Mouse (Mus musculus) heart, embryonic 14.5 days (tissue): ENCODE measurements around the gene Pigt. TPM values are rescaled to one million over a fixed set of nuclear protein-coding genes. Genes with fewer than 3 reads are reported as not detected.

ENCODE experiments used
- ATAC-seq: fragments of 200-750 bp; cut with Nextera tagmentation; 2 replicates; pipeline ENCODE4 v1.8.0; 2017; ENCODE audit warnings: low read depth, moderate TSS enrichment; ENCODE audit not compliant: insufficient number of reproducible peaks, insufficient read depth, low FRiP score
- H3K27ac ChIP-seq, 2 experiments: fragments of 200-500 bp in 1 of 2; fragments of 300-500 bp in 1 of 2; sonication (generic) in 1 of 2; replicated peaks in 1 of 2; 2 replicates each; pipeline ENCODE4 v1.5.1; 2012 to 2014; ENCODE audit warnings: low read depth in 2 of 2, low read length in 2 of 2, control low read depth in 1 of 2, mild to moderate bottlenecking in 1 of 2, mixed read lengths in 1 of 2; ENCODE audit not compliant: control insufficient read depth in 1 of 2, insufficient read depth in 1 of 2
- H3K27me3 ChIP-seq: fragments of 300-500 bp; sonication (generic); 2 replicates; pipeline ENCODE4 v1.6.1; 2014; ENCODE audit warnings: mild to moderate bottlenecking, low read length, control low read depth; ENCODE audit not compliant: control insufficient read depth, insufficient read depth
- H3K36me3 ChIP-seq: fragments of 300-500 bp; sonication (generic); 2 replicates; pipeline ENCODE4 v1.6.1; 2014; ENCODE audit warnings: mild to moderate bottlenecking, control low read depth, low read length, mixed read lengths; ENCODE audit not compliant: control insufficient read depth, insufficient read depth
- H3K4me1 ChIP-seq, 2 experiments: fragments of 200-500 bp in 1 of 2; fragments of 300-500 bp in 1 of 2; sonication (generic) in 1 of 2; 2 replicates each; pipeline ENCODE4 v1.6.1; 2012 to 2014; ENCODE audit warnings: low read length in 2 of 2, control low read depth in 1 of 2, mixed read lengths in 1 of 2; ENCODE audit not compliant: control insufficient read depth in 2 of 2, insufficient read depth in 2 of 2
- H3K4me2 ChIP-seq: fragments of 300-500 bp; sonication (generic); 2 replicates; pipeline ENCODE4 v1.6.1; 2014; ENCODE audit warnings: mild to moderate bottlenecking, low read length
- H3K4me3 ChIP-seq, 2 experiments: fragments of 200-500 bp in 1 of 2; fragments of 300-500 bp in 1 of 2; sonication (generic) in 1 of 2; 2 replicates each; pipeline ENCODE4 v1.5.1; 2012 to 2014; ENCODE audit warnings: low read length in 2 of 2, mild to moderate bottlenecking in 2 of 2, control low read depth in 1 of 2, low read depth in 1 of 2, moderate library complexity in 1 of 2; ENCODE audit not compliant: control insufficient read depth in 1 of 2, insufficient read depth in 1 of 2
- H3K9ac ChIP-seq: fragments of 300-500 bp; sonication (generic); 2 replicates; pipeline ENCODE4 v1.6.1; 2014; ENCODE audit warnings: mild to moderate bottlenecking, low read length
- H3K9me3 ChIP-seq: fragments of 300-500 bp; sonication (generic); 2 replicates; pipeline ENCODE4 v1.6.1; 2016; ENCODE audit warnings: low read length, control low read depth; ENCODE audit not compliant: control insufficient read depth
- WGBS: fragments of 180-500 bp; shearing (Covaris S2); extraction: QIAGEN DNeasy Blood & Tissue Kit; methylation state at CpG from one replicate; pipeline ENCODE4 v1.1.7; 2014; 5-methylcytosine and 5-hydroxymethylcytosine counted together
- polyA plus RNA-seq: library from polyadenylated mRNA; unstranded; fragments of >200 nt; fragmentation: Nextera tagmentation; extraction: Ambion mirVana; gene quantifications from 2 replicates; pipeline ENCODE4 v1.2.1, GENCODE M21; 2014

Pigt gene
- polyA plus RNA-seq, 1 experiment from 2014 or later = 64.3 TPM

- no peak overlapping the region for H3K4me2 ChIP-seq
- peaks cover 13% of the 10 kb centered on the region for H3K9me3 ChIP-seq
- H3K9ac ChIP-seq = no peak overlapping the region
- peaks cover 14% of the 10 kb centered on the region for H3K27me3 ChIP-seq
- H3K4me1 ChIP-seq = peaks cover 2 to 6% of the 10 kb centered on the region in 2 experiments; a peak in 2 of 4 replicates
- H3K27ac ChIP-seq = no peak overlapping the region
- 25% methylated on average over 8 of the region's 8 CpGs for WGBS
- ATAC-seq = no peak
- H3K36me3 ChIP-seq = no peaks in the 10 kb centered on the region
- H3K4me3 ChIP-seq = no peak overlapping the region
Observed at GRCm38 (mm10) chr2:164522280-164522679, 25.0 kb downstream of the Pigt start.

GRCm38 (mm10) chr2:164523301-164523773 is 26.0 kb downstream of the Pigt start:
- Histone ChIP-seq H3K4me2 (no peak overlapping the region), H3K36me3 (no peaks in the 10 kb centered on the region), H3K9ac (no peak overlapping the region), H3K4me1 (peaks cover 2 to 6% of the 10 kb centered on the region in 2 experiments; a peak in 2 of 4 replicates), H3K9me3 (peaks cover 13% of the 10 kb centered on the region), H3K27me3 (peaks cover 14% of the 10 kb centered on the region), H3K4me3 (no peak overlapping the region), H3K27ac (no peak overlapping the region)
- no peak for ATAC-seq
- 74% methylated on average over 10 of the region's 10 CpGs for WGBS

GRCm38 (mm10) chr2:164528557-164528956 is 31.2 kb downstream of the Pigt start:
- no peak overlapping the region for H3K4me2 ChIP-seq
- no peaks in the 10 kb centered on the region for H3K36me3 ChIP-seq
- H3K27me3 ChIP-seq = no peaks in the 10 kb centered on the region
- H3K4me1 ChIP-seq = no peaks in the 10 kb centered on the region
- ATAC-seq = no peak
- WGBS = 54% methylated on average over 5 of the region's 5 CpGs
- peaks cover 7% of the 10 kb centered on the region for H3K9me3 ChIP-seq
- no peak overlapping the region for H3K4me3 ChIP-seq
- no peak overlapping the region for H3K27ac ChIP-seq
- no peak overlapping the region for H3K9ac ChIP-seq

GRCm38 (mm10) chr2:164531169-164531568 is 33.8 kb downstream of the Pigt start:
- WGBS = 4% methylated on average over 3 of the region's 3 CpGs

GRCm38 (mm10) chr2:164534315-164534714 is 37.0 kb downstream of the Pigt start:
- Histone ChIP-seq H3K27ac (no peak overlapping the region), H3K4me2 (no peak overlapping the region), H3K9ac (no peak overlapping the region), H3K4me3 (no peak overlapping the region), H3K9me3 (no peaks in the 10 kb centered on the region), H3K27me3 (no peaks in the 10 kb centered on the region), H3K4me1 (no peaks in the 10 kb centered on the region), H3K36me3 (no peaks in the 10 kb centered on the region)
- 70% methylated on average over 10 of the region's 10 CpGs for WGBS
- no peak for ATAC-seq

More at GRCm38 (mm10) chr2:164531169-164531568, 33.8 kb downstream of the Pigt start:
- Histone ChIP-seq H3K4me3 (no peak overlapping the region), H3K4me2 (no peak overlapping the region), H3K4me1 (no peaks in the 10 kb centered on the region), H3K9me3 (peaks cover 4% of the 10 kb centered on the region; the same call in 1 of the 2 replicates), H3K9ac (no peak overlapping the region), H3K36me3 (no peaks in the 10 kb centered on the region), H3K27me3 (no peaks in the 10 kb centered on the region), H3K27ac (no peak overlapping the region)
- no peak for ATAC-seq

GRCm38 (mm10) chr2:164537003-164537402 is 39.7 kb downstream of the Pigt start:
- Histone ChIP-seq H3K27me3 (no peaks in the 10 kb centered on the region), H3K4me2 (no peak overlapping the region), H3K4me3 (no peak overlapping the region), H3K36me3 (no peaks in the 10 kb centered on the region), H3K4me1 (no peaks in the 10 kb centered on the region), H3K27ac (no peak overlapping the region), H3K9ac (no peak overlapping the region), H3K9me3 (no peaks in the 10 kb centered on the region)
- ATAC-seq = no peak
- 67% methylated on average over 4 of the region's 4 CpGs for WGBS

GRCm38 (mm10) chr2:164540652-164541427 is 43.5 kb downstream of the Pigt start:
- H3K9ac ChIP-seq = no peak overlapping the region
- WGBS = 34% methylated on average over 8 of the region's 8 CpGs
- no peak overlapping the region for H3K27ac ChIP-seq
- 0 out of 2 replicates have a peak, but pooled peaks cover 3% of the 10 kb centered on the region for H3K9me3 ChIP-seq
- H3K4me1 ChIP-seq = no peaks in the 10 kb centered on the region
- H3K4me3 ChIP-seq = no peak overlapping the region
- ATAC-seq = no peak
- no peaks in the 10 kb centered on the region for H3K27me3 ChIP-seq
- H3K4me2 ChIP-seq = no peak overlapping the region
- no peaks in the 10 kb centered on the region for H3K36me3 ChIP-seq
